Mouse (Mus musculus): ENCODE measurements around the gene Kdelr3. TPM values are rescaled to one million over a fixed set of nuclear protein-coding genes. Genes with fewer than 3 reads are reported as not detected.
A peak's percentile ranks its signal among the peaks of the same experiment; 100 is the strongest.

Gene Kdelr3
- polyA plus RNA-seq, 1 experiment from 2014 or later, result 18.3 TPM

DNA sequence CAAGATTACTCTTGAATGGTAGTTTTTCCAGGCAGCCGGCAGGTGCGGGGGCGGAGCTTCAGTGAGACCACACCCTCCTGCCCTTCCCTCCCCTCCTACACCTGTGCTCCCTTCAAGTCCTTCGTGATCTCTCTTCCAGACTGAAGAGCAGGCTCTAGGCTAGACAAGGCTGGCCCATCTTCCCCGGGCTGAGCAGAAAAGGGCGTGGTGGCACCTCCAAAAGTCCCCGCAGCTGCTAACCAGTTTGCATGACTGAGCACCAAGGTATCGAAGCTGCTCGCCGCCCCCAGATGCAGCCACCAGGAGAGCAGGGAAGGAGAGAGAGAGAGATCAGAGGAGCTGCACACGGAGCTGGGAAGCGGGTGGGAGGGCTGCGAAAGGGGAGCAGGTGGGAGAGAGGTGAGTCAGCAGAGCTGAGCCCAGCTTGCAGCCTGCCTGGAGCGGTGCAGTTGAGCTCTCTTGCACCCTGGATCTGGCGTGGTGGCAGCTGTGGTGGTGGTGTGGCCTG lies 35.0 kb upstream of the Kdelr3 start:
- Histone ChIP-seq H3K4me2 (replicated peaks; ENCODE audit: low read depth, low read length) (no peak overlapping the region), H3K4me1 (replicated peaks; ENCODE audit: control insufficient read depth, insufficient read depth, low read length) (no peaks in the 10 kb centered on the region), H3K36me3 (ENCODE audit: control insufficient read depth, insufficient read depth, low read length) (no peaks in the 10 kb centered on the region), H3K4me3 (ENCODE audit: low read depth, low read length) (no peak overlapping the region), H3K27ac (ENCODE audit: low read depth, low read length) (no peak overlapping the region), H3K9me3 (ENCODE audit: control insufficient read depth, low read length) (no peaks in the 10 kb centered on the region), H3K9ac (ENCODE audit: low read depth, low read length) (no peak overlapping the region), H3K27me3 (ENCODE audit: control insufficient read depth, insufficient read depth, low read length) (0 out of 2 replicates have a peak, but pooled peaks cover 2% of the 10 kb centered on the region)
- DNase-seq (ENCODE audit: low spot score) (no peak), ATAC-seq (ENCODE audit: low FRiP score) (no peak)
- 11% methylated on average over 15 of the region's 15 CpGs for WGBS

DNA sequence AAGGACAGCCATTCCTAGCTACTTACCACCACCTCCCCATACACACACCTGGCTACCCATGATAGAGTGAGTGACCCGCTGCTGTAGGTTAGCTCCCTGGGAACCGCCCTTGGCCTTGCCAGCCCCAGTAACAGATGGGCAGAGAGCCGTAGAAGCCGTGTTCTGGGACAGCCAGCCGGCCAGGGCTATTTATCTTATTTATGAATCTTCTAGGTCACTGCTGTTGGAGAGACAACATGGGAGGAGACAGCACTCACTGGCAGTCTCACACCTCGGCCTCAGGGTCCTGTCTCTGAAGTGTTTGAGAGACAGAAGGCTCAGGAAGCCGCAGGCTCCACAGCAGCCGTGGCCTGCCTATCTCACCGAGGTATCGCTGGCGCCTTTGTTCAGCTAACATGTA lies 26.7 kb upstream of the Kdelr3 start:
- 74% methylated on average over 11 of the region's 11 CpGs for WGBS
- H3K9ac ChIP-seq (ENCODE audit: low read depth, low read length), result no peak overlapping the region
- no peak for ATAC-seq (ENCODE audit: low FRiP score)
- H3K4me1 ChIP-seq (replicated peaks; ENCODE audit: control insufficient read depth, insufficient read depth, low read length), result no peaks in the 10 kb centered on the region
- H3K4me2 ChIP-seq (replicated peaks; ENCODE audit: low read depth, low read length), result no peak overlapping the region
- H3K27me3 ChIP-seq (ENCODE audit: control insufficient read depth, insufficient read depth, low read length), result peaks cover 2% of the 10 kb centered on the region
- H3K4me3 ChIP-seq (ENCODE audit: low read depth, low read length), result no peak overlapping the region
- DNase-seq (ENCODE audit: low spot score), result no peak
- H3K9me3 ChIP-seq (ENCODE audit: control insufficient read depth, low read length), result no peaks in the 10 kb centered on the region
- no peak overlapping the region for H3K27ac ChIP-seq (ENCODE audit: low read depth, low read length)
- H3K36me3 ChIP-seq (ENCODE audit: control insufficient read depth, insufficient read depth, low read length), result no peaks in the 10 kb centered on the region

GRCm38 (mm10) chr15:79493527-79493926 lies 22.7 kb upstream of the Kdelr3 start:
- Histone ChIP-seq H3K4me2 (replicated peaks; ENCODE audit: low read depth, low read length) (no peak overlapping the region), H3K4me1 (replicated peaks; ENCODE audit: control insufficient read depth, insufficient read depth, low read length) (no peaks in the 10 kb centered on the region), H3K27me3 (ENCODE audit: control insufficient read depth, insufficient read depth, low read length) (peaks cover 2% of the 10 kb centered on the region), H3K4me3 (ENCODE audit: low read depth, low read length) (no peak overlapping the region), H3K36me3 (ENCODE audit: control insufficient read depth, insufficient read depth, low read length) (no peaks in the 10 kb centered on the region), H3K9me3 (ENCODE audit: control insufficient read depth, low read length) (no peaks in the 10 kb centered on the region), H3K9ac (ENCODE audit: low read depth, low read length) (no peak overlapping the region), H3K27ac (ENCODE audit: low read depth, low read length) (no peak overlapping the region)
- WGBS, result 50% methylated on average over 18 of the region's 18 CpGs
- ATAC-seq (ENCODE audit: low FRiP score) (no peak), DNase-seq (ENCODE audit: low spot score) (no peak)

GRCm38 (mm10) chr15:79500110-79500509 lies 16.1 kb upstream of the Kdelr3 start:
- 76% methylated on average over 17 of the region's 17 CpGs for WGBS
- Histone ChIP-seq H3K4me3 (ENCODE audit: low read depth, low read length) (no peak overlapping the region), H3K27ac (ENCODE audit: low read depth, low read length) (no peak overlapping the region), H3K4me1 (replicated peaks; ENCODE audit: control insufficient read depth, insufficient read depth, low read length) (peaks cover 3% of the 10 kb centered on the region), H3K9me3 (ENCODE audit: control insufficient read depth, low read length) (no peaks in the 10 kb centered on the region), H3K9ac (ENCODE audit: low read depth, low read length) (no peak overlapping the region), H3K4me2 (replicated peaks; ENCODE audit: low read depth, low read length) (no peak overlapping the region), H3K27me3 (ENCODE audit: control insufficient read depth, insufficient read depth, low read length) (peaks cover 32% of the 10 kb centered on the region), H3K36me3 (ENCODE audit: control insufficient read depth, insufficient read depth, low read length) (no peaks in the 10 kb centered on the region)
- DNase-seq (ENCODE audit: low spot score) (no peak), ATAC-seq (ENCODE audit: low FRiP score) (no peak)

DNA sequence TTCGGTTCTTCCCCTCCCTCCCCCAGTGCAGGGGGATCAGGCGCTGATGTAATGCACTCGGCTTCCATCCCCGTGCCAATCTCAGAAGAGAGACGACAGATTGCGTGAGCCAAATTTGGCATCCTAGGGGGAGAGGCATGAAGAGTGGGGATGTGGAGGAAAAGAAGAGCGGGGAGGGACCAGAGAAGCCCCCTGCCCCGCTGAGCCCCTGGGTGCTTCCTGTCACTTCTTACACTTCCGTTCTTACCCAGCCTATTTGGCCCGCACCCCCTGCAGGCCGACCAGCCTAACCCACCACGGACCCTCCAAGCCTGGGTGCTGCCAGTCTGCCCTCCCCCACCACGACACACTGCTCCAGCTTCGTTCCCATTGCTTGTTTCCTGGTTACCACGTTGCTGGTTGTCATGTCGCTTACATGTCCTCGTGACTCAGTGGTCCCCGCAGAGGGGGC lies 13.3 kb upstream of the Kdelr3 start:
- H3K36me3 ChIP-seq (ENCODE audit: control insufficient read depth, insufficient read depth, low read length), result no peaks in the 10 kb centered on the region
- H3K9me3 ChIP-seq (ENCODE audit: control insufficient read depth, low read length), result no peaks in the 10 kb centered on the region
- WGBS, result 19% methylated on average over 18 of the region's 18 CpGs
- H3K4me1 ChIP-seq (replicated peaks; ENCODE audit: control insufficient read depth, insufficient read depth, low read length), result peaks cover 7% of the 10 kb centered on the region
- peaks cover 58% of the 10 kb centered on the region for H3K27me3 ChIP-seq (ENCODE audit: control insufficient read depth, insufficient read depth, low read length)
- H3K27ac ChIP-seq (ENCODE audit: low read depth, low read length), result no peak overlapping the region
- no peak overlapping the region for H3K4me3 ChIP-seq (ENCODE audit: low read depth, low read length)
- no peak overlapping the region for H3K4me2 ChIP-seq (replicated peaks; ENCODE audit: low read depth, low read length)
- ATAC-seq (ENCODE audit: low FRiP score) (no peak), DNase-seq (ENCODE audit: low spot score) (no peak)
- no peak overlapping the region for H3K9ac ChIP-seq (ENCODE audit: low read depth, low read length)

DNA sequence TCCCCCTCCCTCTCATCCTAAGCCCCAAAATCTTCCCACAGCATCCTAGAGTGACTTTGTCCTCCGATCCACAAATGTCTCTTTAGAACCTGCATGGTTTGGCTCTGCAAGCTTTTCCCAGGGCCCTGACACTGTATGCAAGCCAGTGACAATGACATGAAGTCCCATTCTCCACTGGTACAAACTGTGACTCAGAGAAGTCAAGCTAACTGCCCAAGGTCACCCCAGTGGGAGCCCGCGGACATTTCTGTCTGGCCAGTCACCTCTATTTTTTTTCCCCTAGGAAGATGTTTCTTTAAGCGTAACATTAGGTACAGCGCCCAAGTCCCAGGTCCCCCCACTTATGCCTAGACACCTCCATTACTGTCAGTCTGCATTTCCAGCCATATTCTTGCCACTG lies 12.8 kb upstream of the Kdelr3 start:
- 74% methylated on average over 5 of the region's 5 CpGs for WGBS
- H3K36me3 ChIP-seq (ENCODE audit: control insufficient read depth, insufficient read depth, low read length), result no peaks in the 10 kb centered on the region

GRCm38 (mm10) chr15:79504707-79505452 lies 11.3 kb upstream of the Kdelr3 start, which contains the start of gene Kcnj4:
TSS of gene Kcnj4 (minus strand) at chr15:79505241.
- ATAC-seq (ENCODE audit: low FRiP score) (peak; percentile 25; the same call in 1 of the 2 replicates), DNase-seq (ENCODE audit: low spot score) (peak; percentile 59)
- H3K36me3 ChIP-seq (ENCODE audit: control insufficient read depth, insufficient read depth, low read length), result no peaks in the 10 kb centered on the region
- peaks cover 66% of the 10 kb centered on the region for H3K27me3 ChIP-seq (ENCODE audit: control insufficient read depth, insufficient read depth, low read length)
- peak within 1 kb of the TSS; percentile 42 for H3K9ac ChIP-seq (ENCODE audit: low read depth, low read length)
- H3K27ac ChIP-seq (ENCODE audit: low read depth, low read length), result no peak within 1 kb of the TSS
- no peaks in the 10 kb centered on the region for H3K9me3 ChIP-seq (ENCODE audit: control insufficient read depth, low read length)
- peaks cover 7% of the 10 kb centered on the region for H3K4me1 ChIP-seq (replicated peaks; ENCODE audit: control insufficient read depth, insufficient read depth, low read length)
- peak within 1 kb of the TSS; percentile 57 for H3K4me3 ChIP-seq (ENCODE audit: low read depth, low read length)
- WGBS, result under 1% methylated on average over 59 of the region's 60 CpGs
- H3K4me2 ChIP-seq (replicated peaks; ENCODE audit: low read depth, low read length), result peak within 1 kb of the TSS; percentile 99

More for the DNA sequence above, 12.8 kb upstream of the Kdelr3 start:
- peaks cover 7% of the 10 kb centered on the region for H3K4me1 ChIP-seq (replicated peaks; ENCODE audit: control insufficient read depth, insufficient read depth, low read length)
- peaks cover 62% of the 10 kb centered on the region for H3K27me3 ChIP-seq (ENCODE audit: control insufficient read depth, insufficient read depth, low read length)
- no peak overlapping the region for H3K4me2 ChIP-seq (replicated peaks; ENCODE audit: low read depth, low read length)
- ATAC-seq (ENCODE audit: low FRiP score) (no peak), DNase-seq (ENCODE audit: low spot score) (no peak)
- H3K4me3 ChIP-seq (ENCODE audit: low read depth, low read length), result no peak overlapping the region
- H3K27ac ChIP-seq (ENCODE audit: low read depth, low read length), result no peak overlapping the region
- no peaks in the 10 kb centered on the region for H3K9me3 ChIP-seq (ENCODE audit: control insufficient read depth, low read length)
- H3K9ac ChIP-seq (ENCODE audit: low read depth, low read length), result no peak overlapping the region

DNA sequence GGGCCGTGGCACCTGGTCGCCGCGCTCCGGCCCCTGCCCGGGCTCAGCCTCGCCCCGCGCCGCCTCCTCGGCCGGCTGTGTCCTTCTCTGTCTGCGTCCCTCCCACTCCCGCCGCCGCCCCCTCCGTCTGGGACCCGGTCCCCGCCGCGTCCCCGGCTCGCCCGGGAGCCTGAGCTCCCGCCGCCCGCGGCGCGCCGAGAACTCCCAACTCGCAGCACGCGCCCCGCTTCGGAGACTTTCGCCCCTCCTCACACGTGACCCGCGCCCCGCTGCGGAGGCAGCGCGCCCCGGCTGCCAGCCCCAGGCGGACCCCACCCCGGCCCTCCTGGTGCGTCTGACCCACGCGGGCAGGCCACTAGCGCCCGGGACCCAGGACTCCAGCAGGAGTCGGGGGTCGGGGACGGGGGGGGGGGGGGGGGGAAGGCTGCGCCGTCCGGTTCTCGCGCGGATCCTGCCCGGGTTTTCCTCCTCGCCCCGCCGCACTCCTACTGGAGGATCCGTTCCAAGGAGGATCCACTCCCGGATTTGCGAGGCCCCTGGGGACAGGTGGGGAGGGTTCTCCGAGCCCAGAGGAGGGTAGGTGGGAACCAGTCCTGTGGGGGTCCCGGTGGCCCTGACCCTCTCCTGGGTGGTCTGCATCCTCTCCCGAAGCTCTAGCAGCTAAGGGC lies 10.5 kb upstream of the Kdelr3 start:
- Histone ChIP-seq H3K27me3 (ENCODE audit: control insufficient read depth, insufficient read depth, low read length) (peaks cover 73% of the 10 kb centered on the region), H3K4me1 (replicated peaks; ENCODE audit: control insufficient read depth, insufficient read depth, low read length) (peaks cover 7% of the 10 kb centered on the region), H3K27ac (ENCODE audit: low read depth, low read length) (no peak overlapping the region), H3K36me3 (ENCODE audit: control insufficient read depth, insufficient read depth, low read length) (no peaks in the 10 kb centered on the region), H3K9me3 (ENCODE audit: control insufficient read depth, low read length) (no peaks in the 10 kb centered on the region), H3K4me3 (ENCODE audit: low read depth, low read length) (peak overlapping the region; percentile 57), H3K4me2 (replicated peaks; ENCODE audit: low read depth, low read length) (peak overlapping the region; percentile 99), H3K9ac (ENCODE audit: low read depth, low read length) (peak overlapping the region; percentile 42)
- peak; percentile 82 for DNase-seq (ENCODE audit: low spot score)
- under 1% methylated on average over 36 of the region's 71 CpGs for WGBS
- ATAC-seq (ENCODE audit: low FRiP score), result peak; percentile 57

Measured in hindbrain, embryonic 11.5 days (tissue).